Mouse (Mus musculus): ENCODE data around the gene Mras.
A peak's percentile ranks its signal among the peaks of the same experiment; 100 is the strongest.

Mras gene

GRCm38 (mm10) chr9:99354796-99355195 lies 82.4 kb downstream of the Mras start:
- DNase-seq, result no peak

DNA sequence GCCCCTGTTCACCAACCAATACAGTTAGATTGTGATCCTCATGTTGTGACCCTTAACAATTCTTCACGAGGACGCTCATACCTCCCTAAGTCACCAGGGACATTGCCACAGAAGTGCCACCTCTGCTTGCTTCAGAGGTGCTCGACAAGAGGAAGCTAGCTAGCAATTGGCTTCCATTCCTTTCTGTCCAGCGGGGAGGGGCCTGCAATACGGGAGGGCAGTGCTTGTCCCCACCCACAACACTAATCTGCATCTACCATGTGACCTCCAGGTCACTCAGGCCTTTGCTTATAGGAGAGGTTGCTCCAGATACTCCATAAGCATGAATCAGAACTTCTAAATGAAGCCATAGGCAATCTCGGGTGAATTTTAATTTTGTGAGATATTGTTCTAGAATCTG lies 83.8 kb downstream of the Mras start:
- no peak for DNase-seq

DNA sequence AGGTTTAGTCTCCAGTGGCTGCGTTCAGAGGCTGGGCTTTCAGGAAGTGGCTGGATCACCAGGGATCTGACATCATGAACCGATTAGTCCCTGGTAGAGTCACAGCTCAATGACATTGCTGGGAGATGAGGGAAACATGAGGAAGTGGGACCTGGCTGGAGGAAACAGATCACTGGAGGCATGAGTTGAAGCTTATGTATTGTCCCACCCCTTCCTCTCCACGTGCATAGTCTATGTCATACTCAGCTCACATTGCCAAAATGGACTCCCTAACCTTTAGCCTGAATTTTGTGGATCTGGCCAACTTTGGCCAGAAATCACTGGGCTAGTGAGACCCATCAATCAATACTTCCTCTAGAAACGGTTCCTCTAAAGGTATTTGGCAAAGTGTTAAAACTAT lies 84.2 kb downstream of the Mras start:
- no peak for DNase-seq

- DNase-seq, result peak; percentile 50
Observed at GRCm38 (mm10) chr9:99345351-99345792, 91.8 kb downstream of the Mras start.

GRCm38 (mm10) chr9:99341600-99341999 lies 95.6 kb downstream of the Mras start:
- no peak for DNase-seq

DNA sequence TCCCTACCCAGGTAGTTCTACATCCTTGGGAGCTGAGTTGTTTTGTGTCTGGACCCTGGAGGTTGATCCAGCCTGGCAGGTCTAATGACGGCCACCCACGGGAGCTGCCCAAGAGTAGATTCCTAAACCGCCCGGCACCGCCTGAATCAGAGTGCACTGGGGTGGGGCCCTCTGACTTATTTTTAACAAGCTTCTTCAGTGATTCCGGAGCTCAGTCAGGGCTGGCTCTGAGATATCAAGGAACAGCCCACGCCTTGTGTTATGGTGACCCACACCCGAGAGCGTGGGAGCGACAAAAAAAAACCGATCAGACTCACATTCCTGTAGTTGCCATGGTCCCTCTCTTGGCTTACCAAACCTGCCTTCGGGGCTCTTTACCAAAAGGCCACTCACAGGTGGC lies 97.1 kb downstream of the Mras start:
- no peak for DNase-seq

DNA sequence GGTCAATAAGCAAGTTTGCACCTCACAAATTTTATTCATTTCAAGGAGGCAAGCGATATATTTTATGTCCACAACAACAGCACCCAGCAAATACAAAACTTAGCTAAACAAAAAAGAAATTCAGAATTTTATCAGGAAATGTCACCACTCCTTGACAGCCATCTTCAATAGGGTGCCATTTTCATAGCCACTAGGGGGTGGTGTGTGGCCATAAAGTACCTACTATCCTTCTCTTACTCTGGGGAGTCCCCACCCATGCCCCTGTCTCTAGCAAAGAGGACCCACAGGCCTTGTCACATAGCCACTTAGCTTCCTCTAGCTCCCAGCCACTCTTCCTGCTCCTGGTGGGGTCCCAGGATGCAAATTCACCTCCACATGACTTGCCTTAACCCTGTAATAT lies 98.0 kb downstream of the Mras start:
- DNase-seq, result no peak

DNA sequence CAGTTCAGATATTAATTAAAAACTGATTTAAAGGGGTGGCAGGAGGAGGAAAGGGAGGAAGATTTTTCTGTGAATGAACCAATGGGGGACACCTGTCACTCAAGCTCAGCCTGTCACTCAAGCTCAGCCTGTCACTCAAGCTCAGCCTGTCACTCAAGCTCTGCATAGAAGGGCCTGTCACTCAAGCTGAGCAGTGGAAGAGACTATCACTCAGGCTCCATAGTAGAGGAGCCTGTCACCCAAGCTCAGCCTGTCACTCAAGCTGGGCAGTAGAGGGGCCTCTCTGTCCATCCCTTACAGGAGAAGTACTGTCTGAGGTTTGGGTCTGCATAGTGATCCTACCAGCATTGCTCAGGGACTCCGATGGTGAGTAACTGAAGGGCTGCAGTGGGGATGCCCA lies 98.9 kb downstream of the Mras start:
- DNase-seq, result no peak

DNA sequence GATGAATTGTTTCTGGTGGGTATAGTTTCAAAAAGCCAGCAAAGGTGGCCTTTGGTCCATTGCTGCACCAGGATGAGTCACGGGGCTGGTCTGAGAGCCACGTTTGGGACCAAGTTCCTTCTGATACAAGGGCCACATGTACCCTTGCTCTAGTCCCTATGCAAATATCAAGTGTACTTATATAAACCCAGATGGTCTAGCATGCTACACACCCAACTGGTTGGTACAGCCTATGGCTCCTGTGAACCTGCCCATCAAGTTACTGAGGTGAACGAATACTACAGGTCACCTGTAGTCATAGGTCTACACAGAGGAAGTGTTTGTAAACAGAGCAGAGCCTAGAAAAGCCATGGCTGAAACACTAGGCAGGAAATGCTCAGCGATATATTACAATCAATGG lies 100.6 kb downstream of the Mras start:
- no peak for DNase-seq
